Mouse (Mus musculus): Measurements from ENCODE around the gene Mrpl23.

DNA sequence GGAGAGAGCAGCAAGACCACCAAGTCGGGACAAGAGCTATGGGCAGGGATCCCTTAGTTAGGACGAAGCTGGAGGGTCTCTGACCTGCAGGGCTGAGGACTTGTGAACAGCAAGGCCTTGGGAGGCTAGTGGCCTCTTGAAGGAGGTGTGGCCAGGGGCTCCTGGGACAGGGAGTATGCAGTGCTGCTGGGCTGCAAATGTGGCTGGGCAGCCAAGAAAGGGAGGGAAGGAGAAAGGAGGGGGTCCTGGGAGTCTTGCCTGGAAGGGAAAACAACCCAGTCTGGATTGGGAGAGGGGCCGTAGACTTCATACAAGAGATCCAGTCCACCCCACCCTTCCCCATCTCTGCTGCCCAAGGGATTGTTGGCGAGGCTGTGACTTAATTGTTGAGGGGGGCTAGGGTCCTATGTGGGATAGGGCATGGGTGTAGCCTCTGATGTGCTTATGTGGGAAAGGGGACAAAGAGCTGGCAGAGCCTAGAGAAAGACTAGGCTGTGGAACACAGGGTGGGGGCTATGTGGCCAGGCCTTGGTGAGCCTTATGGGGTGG is 439 bp upstream of the Mrpl23 start:
- no peak for TF ChIP-seq EP300 (IDR thresholded peaks at IDR 0.05; ENCODE audit: low read depth)
- TF ChIP-seq CTCF (IDR thresholded peaks at IDR 0.05; ENCODE audit: low read depth) = no peak

Data from liver, postnatal 0 days (tissue).